Mouse (Mus musculus) heart, adult 2 months (tissue): ENCODE data around the gene Pex10.

Experiments used
- CTCF ChIP-seq: fragments of 200-600 bp; IDR thresholded peaks from 2 replicates; pipeline ENCODE4 v1.8.1; 2022; ENCODE audit warnings: antibody characterized with exemption, mild to moderate bottlenecking, moderate library complexity
- EP300 ChIP-seq: fragments of 200-500 bp; IDR thresholded peaks from 2 replicates; pipeline ENCODE4 v1.6.1; 2011; ENCODE audit warnings: low read depth, low read length, control low read depth; ENCODE audit not compliant: insufficient read depth
- POLR2A ChIP-seq: fragments of 200-500 bp; IDR thresholded peaks from 2 replicates; pipeline ENCODE4 v1.6.1; 2011; ENCODE audit warnings: mild to moderate bottlenecking, low read depth, low read length, control low read depth; ENCODE audit not compliant: insufficient read depth

- TF ChIP-seq CTCF (no peak), EP300 (no peak), POLR2A (no peak)
These were observed 53.8 kb downstream of the Pex10 start for GRCm38 (mm10) chr4:155120583-155120982.
